ENCODE assay signal across 20 mouse cellular contexts in genomic region chr3:157079966-157080306, GRCm38 (mm10).
A peak's percentile ranks its signal among the peaks of the same experiment; 100 is the strongest.
DNase-seq lines count a peak whose midpoint lies in the region; ATAC-seq and TF ChIP-seq lines count a peak whose summit lies in the region.
"Had no signal": no experiment of that assay in that cellular context is flagged by ENCODE, and none has a peak within 500 bp of the region (broad histone marks: within the 10 kb centered on the region; RNA-seq: fewer than 3 reads in every experiment).

No protein-coding gene starts in this region.

- ATAC-seq in frontal cortex, adult (ENCODE audit: low TSS enrichment): peak; percentile 68
- ATAC-seq in heart, embryonic 13.5 days (ENCODE audit: extremely low read depth, insufficient number of reproducible peaks, low FRiP score, low TSS enrichment): no peak
- peak; percentile 39; the same call in 1 of the 2 replicates for ATAC-seq in kidney, embryonic 16.5 days (ENCODE audit: low FRiP score, low TSS enrichment)
- ATAC-seq in lung, embryonic 16.5 days (ENCODE audit: low read depth): peak; percentile 55
- no peak for ATAC-seq in lung, postnatal 0 days
- ATAC-seq: forebrain, embryonic 14.5 days; hindbrain, embryonic 16.5 days; inflammation-experienced regulatory T-cells, adult 6 months; intestine, postnatal 0 days had no signal

- no peak for DNase-seq in frontal cortex, postnatal 14 days (ENCODE audit: low spot score in 2 of 2)
- DNase-seq in heart, postnatal 14 days: no peak
- no peak for DNase-seq in kidney, adult 11 months
- DNase-seq in lung, postnatal 0 days (ENCODE audit: low spot score): no peak
- DNase-seq: adrenal gland, postnatal 10 days; cerebellum, adult 11-12 months; cerebellum, adult 9-10 months; cerebellum, postnatal 25 days; gastrocnemius, postnatal 10 days; heart, postnatal 4 days had no signal

- H3K9me3 ChIP-seq in heart, embryonic 13.5 days: no peaks in the 10 kb centered on the region
- H3K9me3 ChIP-seq in kidney, embryonic 16.5 days (ENCODE audit: low read length): no peaks in the 10 kb centered on the region
- no peaks in the 10 kb centered on the region for H3K9me3 ChIP-seq in lung, embryonic 16.5 days (ENCODE audit: control insufficient read depth, low read length)
- H3K9me3 ChIP-seq in lung, postnatal 0 days (ENCODE audit: low read length): no peaks in the 10 kb centered on the region
- H3K9me3 ChIP-seq: embryonic facial prominence, embryonic 13.5 days; hindbrain, embryonic 12.5 days had no signal

- H3K36me3 ChIP-seq in heart, embryonic 13.5 days: no peaks in the 10 kb centered on the region
- no peaks in the 10 kb centered on the region for H3K36me3 ChIP-seq in kidney, embryonic 16.5 days (ENCODE audit: insufficient read depth, low read length)
- H3K36me3 ChIP-seq in lung, embryonic 16.5 days (ENCODE audit: control insufficient read depth, insufficient read depth, low read length): no peaks in the 10 kb centered on the region
- H3K36me3 ChIP-seq in lung, postnatal 0 days (ENCODE audit: insufficient read depth, low read length): no peaks in the 10 kb centered on the region
- H3K36me3 ChIP-seq: embryonic facial prominence, embryonic 13.5 days; hindbrain, embryonic 12.5 days had no signal

- H3K4me1 ChIP-seq in heart, embryonic 13.5 days: peaks cover 17% of the 10 kb centered on the region
- H3K4me1 ChIP-seq in kidney, embryonic 16.5 days (ENCODE audit: insufficient read depth, low read length): no peaks in the 10 kb centered on the region
- peaks cover 12% of the 10 kb centered on the region for H3K4me1 ChIP-seq in lung, embryonic 16.5 days (replicated peaks; ENCODE audit: control insufficient read depth, insufficient read depth, low read length)
- H3K4me1 ChIP-seq in lung, postnatal 0 days (ENCODE audit: insufficient read depth, low read depth, low read length): no peaks in the 10 kb centered on the region
- H3K4me1 ChIP-seq: embryonic facial prominence, embryonic 13.5 days; hindbrain, embryonic 12.5 days had no signal

- H3K4me3 ChIP-seq in heart, embryonic 13.5 days: no peak overlapping the region
- no peak overlapping the region for H3K4me3 ChIP-seq in kidney, embryonic 16.5 days (ENCODE audit: low read length)
- H3K4me3 ChIP-seq in lung, embryonic 16.5 days (ENCODE audit: low read length): no peak overlapping the region
- H3K4me3 ChIP-seq in lung, postnatal 0 days (ENCODE audit: low read depth, low read length): no peak overlapping the region
- H3K4me3 ChIP-seq: embryonic facial prominence, embryonic 13.5 days; hindbrain, embryonic 12.5 days had no signal

- H3K27ac ChIP-seq in heart, embryonic 13.5 days (replicated peaks): peak overlapping the region; percentile 71
- peak overlapping the region; percentile 53 for H3K27ac ChIP-seq in kidney, embryonic 16.5 days (ENCODE audit: low read length)
- H3K27ac ChIP-seq in lung, embryonic 16.5 days (ENCODE audit: low read length): peak overlapping the region; percentile 55
- no peak overlapping the region for H3K27ac ChIP-seq in lung, postnatal 0 days (ENCODE audit: low read length)
- H3K27ac ChIP-seq: embryonic facial prominence, embryonic 13.5 days; hindbrain, embryonic 12.5 days had no signal

- intact Hi-C loops in heart, postnatal 14 days (cut with DNase I): no loop called here

- no peak overlapping the region for H3K9ac ChIP-seq in heart, embryonic 13.5 days
- H3K9ac ChIP-seq in kidney, embryonic 16.5 days (replicated peaks; ENCODE audit: low read length): no peak overlapping the region
- H3K9ac ChIP-seq in lung, embryonic 16.5 days (ENCODE audit: low read length): no peak overlapping the region
- H3K9ac ChIP-seq in lung, postnatal 0 days (replicated peaks; ENCODE audit: low read depth): no peak overlapping the region
- H3K9ac ChIP-seq: embryonic facial prominence, embryonic 13.5 days; hindbrain, embryonic 12.5 days had no signal

- H3K27me3 ChIP-seq in heart, embryonic 13.5 days (replicated peaks): no peaks in the 10 kb centered on the region
- H3K27me3 ChIP-seq in kidney, embryonic 16.5 days (ENCODE audit: insufficient read depth, low read length): no peaks in the 10 kb centered on the region
- no peaks in the 10 kb centered on the region for H3K27me3 ChIP-seq in lung, embryonic 16.5 days (ENCODE audit: control insufficient read depth, insufficient read depth, low read depth, low read length)
- no peaks in the 10 kb centered on the region for H3K27me3 ChIP-seq in lung, postnatal 0 days (replicated peaks; ENCODE audit: insufficient read depth, low read length)
- H3K27me3 ChIP-seq: embryonic facial prominence, embryonic 13.5 days; hindbrain, embryonic 12.5 days had no signal

- no peak for TF ChIP-seq EP300 in lung, postnatal 0 days (IDR thresholded peaks at IDR 0.05)

- WGBS in heart, embryonic 13.5 days: 46% methylated on average over 1 of the region's 1 CpGs
- 33% methylated on average over 1 of the region's 1 CpGs for WGBS in kidney, embryonic 16.5 days
- WGBS in lung, embryonic 16.5 days: 13% methylated on average over 1 of the region's 1 CpGs
- 18% methylated on average over 1 of the region's 1 CpGs for WGBS in lung, postnatal 0 days

- no peak overlapping the region for H3K4me2 ChIP-seq in heart, embryonic 13.5 days
- no peak overlapping the region for H3K4me2 ChIP-seq in kidney, embryonic 16.5 days (replicated peaks; ENCODE audit: low read depth, low read length)
- no peak overlapping the region for H3K4me2 ChIP-seq in lung, embryonic 16.5 days (ENCODE audit: low read depth, low read length)
- H3K4me2 ChIP-seq in lung, postnatal 0 days (replicated peaks; ENCODE audit: low read depth, low read length): no peak overlapping the region
- H3K4me2 ChIP-seq: embryonic facial prominence, embryonic 13.5 days; hindbrain, embryonic 12.5 days had no signal

- TF ChIP-seq CTCF in lung, postnatal 0 days (IDR thresholded peaks at IDR 0.05): no peak

Comparison
In these comparisons a context has a peak if more than half of its experiments do, and no peak if none do; other contexts are left out.
1. ATAC-seq: peak in frontal cortex, adult (single experiment), kidney, embryonic 16.5 days (single experiment) and lung, embryonic 16.5 days (single experiment); none in heart, embryonic 13.5 days (single experiment) and lung, postnatal 0 days (single experiment).